Mouse (Mus musculus) hindbrain, embryonic 10.5 days (tissue): Measurements from ENCODE around the gene Ralgapa1. TPM values are rescaled to one million over a fixed set of nuclear protein-coding genes. Genes with fewer than 3 reads are reported as not detected.
"Not testable (repeated sequence)": the region's sequence is repeated elsewhere in the genome, so short reads cannot be mapped to it uniquely, and the experiment has no call there.

Experiments used
- DNase-seq: peaks from one replicate; pipeline ENCODE4 v3.0.0-alpha.2; 2017; ENCODE audit warnings: low spot score
- H3K27ac ChIP-seq: fragments of 300-500 bp; sonication (generic); 2 replicates; pipeline ENCODE4 v1.5.1; 2016; ENCODE audit warnings: mild to moderate bottlenecking, moderate library complexity
- H3K27me3 ChIP-seq: fragments of 300-500 bp; sonication (generic); 2 replicates; pipeline ENCODE4 v1.6.1; 2016; ENCODE audit warnings: mild to moderate bottlenecking; ENCODE audit not compliant: poor library complexity, insufficient read depth, severe bottlenecking
- H3K36me3 ChIP-seq: fragments of 300-500 bp; sonication (generic); 2 replicates; pipeline ENCODE4 v1.6.1; 2016; ENCODE audit warnings: mild to moderate bottlenecking, moderate library complexity
- H3K4me1 ChIP-seq: fragments of 300-500 bp; sonication (generic); replicated peaks from 2 replicates; pipeline ENCODE4 v1.6.1; 2016; ENCODE audit warnings: mild to moderate bottlenecking
- H3K4me3 ChIP-seq: fragments of 300-500 bp; sonication (generic); 2 replicates; pipeline ENCODE4 v1.5.1; 2016; ENCODE audit warnings: mild to moderate bottlenecking, moderate library complexity
- H3K9me3 ChIP-seq: fragments of 300-500 bp; sonication (generic); 2 replicates; pipeline ENCODE4 v1.6.1; 2016; ENCODE audit warnings: mild to moderate bottlenecking, moderate library complexity
- WGBS: fragments of 180-500 bp; shearing (Covaris S2); methylation state at CpG from one replicate; pipeline ENCODE4 v1.1.7; 2016; 5-methylcytosine and 5-hydroxymethylcytosine counted together
- polyA plus RNA-seq: library from polyadenylated mRNA; unstranded; fragments of >200 nt; fragmentation: Nextera tagmentation; extraction: Ambion mirVana; gene quantifications from 2 replicates; pipeline ENCODE4 v1.2.1, GENCODE M21; 2016

Gene Ralgapa1
- polyA plus RNA-seq, 1 experiment from 2014 or later: 11.7 TPM

DNA sequence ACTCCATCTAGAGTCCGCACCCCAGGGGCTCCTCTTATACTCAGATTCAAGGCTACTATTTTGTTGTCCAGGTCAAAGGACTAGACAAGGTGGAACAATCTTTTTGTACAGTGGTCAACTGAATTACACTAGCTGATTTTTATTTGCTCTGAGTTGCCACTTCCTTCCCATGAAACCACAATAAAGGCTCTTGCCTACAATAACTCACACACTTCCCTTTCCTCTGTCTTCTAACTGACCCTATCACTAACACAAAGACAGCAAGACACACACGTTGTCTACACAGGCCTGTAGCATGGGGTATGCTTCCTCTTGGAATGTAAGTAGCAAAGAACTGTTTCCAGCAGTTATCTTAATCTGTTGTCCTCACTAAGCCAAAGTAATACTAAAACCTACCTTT, 35.7 kb downstream of the Ralgapa1 start:
- H3K36me3 ChIP-seq: peaks cover 28% of the 10 kb centered on the region
- no peak overlapping the region for H3K27ac ChIP-seq
- no peaks in the 10 kb centered on the region for H3K4me1 ChIP-seq
- no peaks in the 10 kb centered on the region for H3K9me3 ChIP-seq
- no peak overlapping the region for H3K4me3 ChIP-seq
- no peak for DNase-seq
- 88% methylated on average over 2 of the region's 2 CpGs for WGBS
- no peaks in the 10 kb centered on the region for H3K27me3 ChIP-seq

- H3K4me1 ChIP-seq: no peaks in the 10 kb centered on the region
- H3K4me3 ChIP-seq: no peak overlapping the region
- DNase-seq: no peak
- no peaks in the 10 kb centered on the region for H3K27me3 ChIP-seq
- no peak overlapping the region for H3K27ac ChIP-seq
- H3K36me3 ChIP-seq: peaks cover 28% of the 10 kb centered on the region
- H3K9me3 ChIP-seq: no peaks in the 10 kb centered on the region
- WGBS: 94% methylated on average over 3 of the region's 3 CpGs
These were observed 38.3 kb downstream of the Ralgapa1 start for GRCm38 (mm10) chr12:55782662-55783061.

DNA sequence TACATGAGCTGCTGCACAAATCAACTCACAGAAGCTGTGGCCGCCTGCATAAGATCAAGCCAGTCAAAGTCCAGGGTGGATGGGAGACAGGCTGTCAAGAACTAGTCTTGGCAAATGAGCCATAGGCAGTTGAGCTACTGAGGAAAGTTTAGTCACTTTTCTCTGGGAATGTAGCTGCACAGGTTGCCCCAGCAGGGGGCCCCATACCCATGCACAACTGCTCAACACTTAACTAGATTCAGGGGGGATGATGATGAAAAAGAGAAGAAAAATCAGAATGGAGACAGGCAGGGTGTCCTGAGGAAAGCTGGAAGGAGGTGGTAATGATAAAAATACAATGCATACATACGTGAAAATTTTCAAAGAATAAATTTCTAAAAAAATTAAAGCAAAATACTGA, 42.7 kb downstream of the Ralgapa1 start:
- Histone ChIP-seq H3K36me3 (peaks cover 32% of the 10 kb centered on the region), H3K27me3 (no peaks in the 10 kb centered on the region), H3K9me3 (no peaks in the 10 kb centered on the region), H3K27ac (no peak overlapping the region), H3K4me3 (no peak overlapping the region), H3K4me1 (no peaks in the 10 kb centered on the region)
- peak; percentile 4 for DNase-seq
- 91% methylated on average over 2 of the region's 2 CpGs for whole genome bisulfite sequencing

GRCm38 (mm10) chr12:55777356-55777755, 43.6 kb downstream of the Ralgapa1 start:
- DNase-seq: no peak
- Histone ChIP-seq H3K4me3 (no peak overlapping the region), H3K27me3 (no peaks in the 10 kb centered on the region), H3K9me3 (no peaks in the 10 kb centered on the region), H3K36me3 (peaks cover 35% of the 10 kb centered on the region), H3K27ac (no peak overlapping the region), H3K4me1 (no peaks in the 10 kb centered on the region)

DNA sequence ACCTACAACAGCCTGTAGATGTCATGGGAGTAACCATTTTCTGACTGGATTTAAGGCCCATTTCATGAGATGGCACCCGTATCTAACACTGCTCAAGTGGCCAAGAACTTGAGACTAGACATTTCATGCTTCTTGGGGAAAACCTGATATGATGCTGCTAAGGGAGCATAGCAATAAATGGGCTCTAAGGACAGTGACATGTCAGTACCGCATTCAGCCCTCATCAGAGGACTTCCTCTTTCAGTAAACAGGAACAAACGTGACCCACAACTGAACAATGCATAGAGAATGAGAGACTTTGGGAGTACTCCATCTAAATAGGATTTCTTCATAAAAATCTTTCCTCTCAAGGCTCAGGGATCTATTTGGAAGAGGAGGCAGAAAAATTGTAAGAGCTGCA, 46.7 kb downstream of the Ralgapa1 start:
- 88% methylated on average over 3 of the region's 3 CpGs for WGBS
- DNase-seq: no peak
- H3K36me3 ChIP-seq: peaks cover 36% of the 10 kb centered on the region
- H3K27ac ChIP-seq: no peak overlapping the region
- H3K27me3 ChIP-seq: no peaks in the 10 kb centered on the region
- H3K4me1 ChIP-seq: no peaks in the 10 kb centered on the region
- H3K4me3 ChIP-seq: no peak overlapping the region
- H3K9me3 ChIP-seq: no peaks in the 10 kb centered on the region

DNA sequence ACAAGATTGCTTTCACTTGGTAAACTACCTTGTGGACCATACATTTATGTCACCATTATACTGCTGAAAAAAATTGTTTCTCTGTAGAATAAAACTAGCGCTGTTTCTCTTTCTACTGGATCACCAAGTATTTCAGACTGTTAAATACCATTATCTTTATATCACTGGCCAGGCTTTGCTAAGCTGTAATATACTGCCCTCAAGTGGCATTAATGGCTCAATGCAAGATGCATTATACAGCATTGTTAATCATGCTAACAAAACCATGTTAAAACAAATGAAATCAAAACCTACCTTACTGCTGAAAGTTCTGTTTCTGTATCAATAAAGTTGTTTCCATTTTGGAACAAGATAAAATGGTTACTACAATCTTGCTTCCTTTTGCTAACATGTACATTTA, 100.6 kb downstream of the Ralgapa1 start:
- 68% methylated on average over 1 of the region's 1 CpGs for WGBS
- no peaks in the 10 kb centered on the region for H3K9me3 ChIP-seq
- no peak for DNase-seq
- H3K4me1 ChIP-seq: no peaks in the 10 kb centered on the region
- peaks cover 36% of the 10 kb centered on the region for H3K36me3 ChIP-seq
- no peaks in the 10 kb centered on the region for H3K27me3 ChIP-seq
- H3K4me3 ChIP-seq: no peak overlapping the region
- no peak overlapping the region for H3K27ac ChIP-seq

GRCm38 (mm10) chr12:55705881-55706280, 115.1 kb downstream of the Ralgapa1 start:
- H3K27me3 ChIP-seq: no peaks in the 10 kb centered on the region
- H3K36me3 ChIP-seq: peaks cover 67% of the 10 kb centered on the region
- H3K27ac ChIP-seq: no peak overlapping the region
- no peaks in the 10 kb centered on the region for H3K9me3 ChIP-seq
- DNase-seq: no peak
- 95% methylated on average over 4 of the region's 4 CpGs for WGBS
- no peaks in the 10 kb centered on the region for H3K4me1 ChIP-seq
- no peak overlapping the region for H3K4me3 ChIP-seq

GRCm38 (mm10) chr12:55666699-55667098, 154.3 kb downstream of the Ralgapa1 start:
- Histone ChIP-seq H3K9me3 (no peaks in the 10 kb centered on the region), H3K36me3 (peaks cover 14% of the 10 kb centered on the region), H3K27me3 (no peaks in the 10 kb centered on the region), H3K4me1 (no peaks in the 10 kb centered on the region), H3K27ac (no peak overlapping the region), H3K4me3 (no peak overlapping the region)
- no peak for DNase-seq
- 92% methylated on average over 6 of the region's 6 CpGs for WGBS

- not testable (repeated sequence) for H3K4me1 ChIP-seq, H3K9me3 ChIP-seq, DNase-seq, H3K27me3 ChIP-seq, H3K4me3 ChIP-seq, H3K27ac ChIP-seq
- peaks cover 23% of the 10 kb centered on the region for H3K36me3 ChIP-seq
These were observed 157.8 kb downstream of the Ralgapa1 start for GRCm38 (mm10) chr12:55663194-55663593.

DNA sequence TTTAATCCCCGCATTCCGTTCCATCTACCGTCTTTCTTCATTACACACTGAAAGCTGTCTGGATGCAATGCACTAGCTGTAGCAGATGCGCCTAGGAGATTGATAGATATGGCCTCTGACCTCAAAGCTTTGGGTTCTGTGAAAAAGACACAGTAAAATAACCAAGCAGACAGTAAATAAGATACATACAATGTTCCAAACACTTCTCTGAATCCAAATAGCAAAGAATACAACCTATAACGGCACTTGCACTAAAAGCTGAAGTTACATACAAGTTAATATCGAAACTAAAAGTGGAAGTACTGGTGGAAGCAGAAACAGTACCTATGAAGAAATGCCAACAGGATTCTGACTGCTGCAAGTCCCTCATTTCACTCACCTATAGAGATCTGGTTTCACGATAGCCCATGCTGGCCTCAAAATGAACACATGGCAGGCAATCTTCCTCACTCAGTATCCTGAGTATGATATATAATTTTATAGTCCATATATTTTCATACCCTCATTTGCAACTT, 172.9 kb downstream of the Ralgapa1 start:
- Histone ChIP-seq H3K9me3 (no peaks in the 10 kb centered on the region), H3K36me3 (no peaks in the 10 kb centered on the region), H3K4me3 (no peak overlapping the region), H3K27me3 (no peaks in the 10 kb centered on the region), H3K4me1 (no peaks in the 10 kb centered on the region), H3K27ac (no peak overlapping the region)
- no peak for DNase-seq
- WGBS: 93% methylated on average over 7 of the region's 7 CpGs

DNA sequence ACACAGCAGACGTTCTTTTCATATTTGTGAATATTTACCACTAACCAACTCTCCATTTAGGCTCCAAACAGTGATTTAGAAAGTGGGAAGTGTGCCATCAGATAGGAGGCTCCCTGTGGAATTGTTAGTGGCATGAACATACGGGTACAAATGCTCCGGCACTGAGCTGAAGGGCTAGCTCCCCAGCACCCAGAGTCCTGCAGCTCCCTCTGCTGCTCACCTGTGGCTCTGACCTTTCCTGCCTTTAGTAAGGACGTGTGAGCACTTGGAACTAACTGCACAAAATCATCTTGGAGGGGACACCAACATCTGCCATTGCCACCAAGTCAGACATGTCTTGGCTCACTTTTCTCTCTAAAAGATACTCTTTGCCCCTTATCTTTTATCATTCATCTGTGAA, 194.3 kb downstream of the Ralgapa1 start:
- DNase-seq: peak; percentile 10
- 28% methylated on average over 4 of the region's 4 CpGs for WGBS

GRCm38 (mm10) chr12:55623254-55623653, 197.7 kb downstream of the Ralgapa1 start:
- WGBS: 86% methylated on average over 5 of the region's 5 CpGs
- peaks cover 4% of the 10 kb centered on the region; the same call in 1 of the 2 replicates for H3K27me3 ChIP-seq

More for the DNA sequence above, 194.3 kb downstream of the Ralgapa1 start:
- Histone ChIP-seq H3K27me3 (peaks cover 4% of the 10 kb centered on the region; the same call in 1 of the 2 replicates), H3K4me1 (peaks cover 15% of the 10 kb centered on the region), H3K27ac (no peak overlapping the region), H3K36me3 (no peaks in the 10 kb centered on the region), H3K9me3 (no peaks in the 10 kb centered on the region), H3K4me3 (no peak overlapping the region)

DNA sequence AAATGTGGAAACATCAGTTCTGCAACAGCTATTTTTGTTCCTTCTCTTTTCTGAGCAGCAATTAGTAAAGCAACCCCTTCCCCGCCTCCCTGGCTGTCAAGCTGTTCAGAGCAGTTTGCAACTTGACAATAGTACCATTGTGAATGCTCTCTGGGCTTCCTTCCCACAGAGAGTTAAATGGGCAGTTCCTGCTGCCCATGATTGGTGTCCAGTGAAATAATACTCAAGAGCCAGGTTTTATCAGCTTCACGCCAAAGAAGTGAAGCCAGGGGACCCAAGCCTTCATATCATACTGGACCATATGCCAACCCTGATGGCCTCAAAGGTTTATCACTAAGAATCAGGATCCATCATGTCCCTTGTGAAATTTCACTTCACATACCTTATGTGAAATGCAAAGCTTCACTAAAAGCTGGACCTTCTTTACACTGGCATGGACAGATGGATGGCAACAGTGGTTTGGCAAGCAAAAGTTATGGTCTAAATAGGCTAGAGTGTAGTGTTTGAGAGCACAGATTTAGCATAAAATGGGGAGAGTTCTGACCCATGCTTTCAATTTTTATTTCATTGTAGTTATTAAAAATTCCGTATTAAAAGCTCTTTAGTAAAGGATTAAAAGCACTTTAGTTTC, 198.2 kb downstream of the Ralgapa1 start:
- Histone ChIP-seq H3K27ac (no peak overlapping the region; the same call in 1 of the 2 replicates), H3K9me3 (no peaks in the 10 kb centered on the region), H3K36me3 (no peaks in the 10 kb centered on the region), H3K4me3 (no peak overlapping the region), H3K27me3 (peaks cover 4% of the 10 kb centered on the region; the same call in 1 of the 2 replicates), H3K4me1 (peaks cover 15% of the 10 kb centered on the region)
- DNase-seq: peak; percentile 20
- 33% methylated on average over 3 of the region's 3 CpGs for WGBS

More at GRCm38 (mm10) chr12:55623254-55623653, 197.7 kb downstream of the Ralgapa1 start:
- Histone ChIP-seq H3K36me3 (no peaks in the 10 kb centered on the region), H3K4me1 (peaks cover 15% of the 10 kb centered on the region), H3K9me3 (no peaks in the 10 kb centered on the region), H3K27ac (no peak overlapping the region), H3K4me3 (no peak overlapping the region)
- DNase-seq: no peak
